Mouse (Mus musculus) bone marrow macrophage, adult 2 months (primary cell): ENCODE data around the gene Rad54l2. TPM values are rescaled to one million over a fixed set of nuclear protein-coding genes. Genes with fewer than 3 reads are reported as not detected.
A peak's percentile ranks its signal among the peaks of the same experiment; 100 is the strongest.

Experiments used
- H3K27ac ChIP-seq: 2 replicates; pipeline ENCODE4 v1.5.1; 2012; ENCODE audit warnings: low read depth, low read length; ENCODE audit not compliant: insufficient read depth
- H3K4me1 ChIP-seq: 2 replicates; pipeline ENCODE4 v1.6.1; 2012; ENCODE audit warnings: low read length; ENCODE audit not compliant: control insufficient read depth, insufficient read depth
- H3K4me3 ChIP-seq: 2 replicates; pipeline ENCODE4 v1.5.1; 2012; ENCODE audit warnings: mild to moderate bottlenecking, low read length, moderate library complexity; ENCODE audit not compliant: insufficient read depth
- CTCF ChIP-seq: IDR thresholded peaks from 2 replicates; pipeline ENCODE4 v1.5.1; 2012; ENCODE audit warnings: low read depth, mild to moderate bottlenecking, low read length, moderate library complexity
- POLR2A ChIP-seq: IDR thresholded peaks from 2 replicates; pipeline ENCODE4 v1.6.1; 2012; ENCODE audit warnings: mild to moderate bottlenecking, low read depth, low read length, borderline replicate concordance
- polyA plus RNA-seq: library from polyadenylated mRNA; stranded (reverse); fragments of >200 nt; gene quantifications from 2 replicates; pipeline ENCODE4 v1.2.4, GENCODE M21; 2012; ENCODE audit not compliant: missing spikeins, insufficient read depth, insufficient read length

Rad54l2 gene
- polyA plus RNA-seq, 1 experiment, result 7.6 TPM

- Histone ChIP-seq H3K4me1 (no peaks in the 10 kb centered on the region), H3K4me3 (no peak overlapping the region), H3K27ac (no peak overlapping the region)
- no peak for TF ChIP-seq CTCF
- no peak for TF ChIP-seq POLR2A
These were observed 131.4 kb downstream of the Rad54l2 start for GRCm38 (mm10) chr9:106657592-106657991.

GRCm38 (mm10) chr9:106656820-106657219 lies 132.2 kb downstream of the Rad54l2 start:
- Histone ChIP-seq H3K27ac (no peak overlapping the region), H3K4me1 (no peaks in the 10 kb centered on the region), H3K4me3 (no peak overlapping the region)
- TF ChIP-seq CTCF (no peak), POLR2A (no peak)

- no peak within 1 kb of the TSS for H3K27ac ChIP-seq
- TF ChIP-seq CTCF (no peak), POLR2A (no peak)
- no peaks in the 10 kb centered on the region for H3K4me1 ChIP-seq
- H3K4me3 ChIP-seq, result no peak within 1 kb of the TSS
These were observed 132.9 kb downstream of the Rad54l2 start, which contains the start of gene Grm2 for GRCm38 (mm10) chr9:106655884-106656720. Gene Grm2 (minus strand): TSS chr9:106656082.

- no peaks in the 10 kb centered on the region for H3K4me1 ChIP-seq
- no peak for TF ChIP-seq CTCF
- no peak for TF ChIP-seq POLR2A
- H3K27ac ChIP-seq, result no peak overlapping the region
- no peak overlapping the region for H3K4me3 ChIP-seq
These were observed 136.3 kb downstream of the Rad54l2 start for GRCm38 (mm10) chr9:106652720-106653119.

- Histone ChIP-seq H3K4me3 (no peak overlapping the region), H3K4me1 (no peaks in the 10 kb centered on the region), H3K27ac (no peak overlapping the region)
- TF ChIP-seq POLR2A (no peak), CTCF (no peak)
These were observed 141.8 kb downstream of the Rad54l2 start for GRCm38 (mm10) chr9:106647226-106647625.

GRCm38 (mm10) chr9:106645684-106646271 lies 143.2 kb downstream of the Rad54l2 start:
- Histone ChIP-seq H3K4me3 (no peak overlapping the region), H3K27ac (no peak overlapping the region), H3K4me1 (no peaks in the 10 kb centered on the region)
- TF ChIP-seq CTCF (no peak), POLR2A (no peak)

- TF ChIP-seq POLR2A (no peak), CTCF (peak; percentile 21; the same call in 1 of the 2 replicates)
- Histone ChIP-seq H3K4me3 (no peak overlapping the region), H3K4me1 (no peaks in the 10 kb centered on the region), H3K27ac (no peak overlapping the region)
These were observed 145.2 kb downstream of the Rad54l2 start for GRCm38 (mm10) chr9:106643787-106644186.

- Histone ChIP-seq H3K4me3 (no peak overlapping the region), H3K27ac (no peak overlapping the region), H3K4me1 (no peaks in the 10 kb centered on the region)
- TF ChIP-seq CTCF (peak; percentile 99), POLR2A (no peak)
These were observed 145.9 kb downstream of the Rad54l2 start for GRCm38 (mm10) chr9:106643128-106643527.

GRCm38 (mm10) chr9:106641346-106641745 lies 147.6 kb downstream of the Rad54l2 start:
- Histone ChIP-seq H3K4me3 (no peak overlapping the region), H3K4me1 (no peaks in the 10 kb centered on the region), H3K27ac (no peak overlapping the region)
- TF ChIP-seq CTCF (no peak), POLR2A (no peak)

GRCm38 (mm10) chr9:106638154-106638553 lies 150.8 kb downstream of the Rad54l2 start:
- no peak for TF ChIP-seq POLR2A
- TF ChIP-seq CTCF, result no peak
- Histone ChIP-seq H3K4me3 (no peak overlapping the region), H3K4me1 (no peaks in the 10 kb centered on the region), H3K27ac (no peak overlapping the region)

Other genes with a start within 250 kb of the Rad54l2 start
- gene Iqcf3, start 227.6 kb downstream of the Rad54l2 start, polyA plus RNA-seq, result 0.64 and 0.71 TPM in 2 replicates
- gene Iqcf4, start 218.2 kb downstream of the Rad54l2 start, polyA plus RNA-seq, result not detected in 2 replicates
- gene Iqcf6, start 162.6 kb downstream of the Rad54l2 start, polyA plus RNA-seq, result not detected in 2 replicates
- gene Grm2, start 133.1 kb downstream of the Rad54l2 start, polyA plus RNA-seq, result not detected in 2 replicates
- 75.3 and 106 TPM in 2 replicates for gene Tex264, start 103.3 kb downstream of the Rad54l2 start, polyA plus RNA-seq
- gene Dcaf1, start 32.7 kb upstream of the Rad54l2 start, polyA plus RNA-seq, result 6.5 and 7.2 TPM in 2 replicates
- 12.6 and 15.3 TPM in 2 replicates for gene Rbm15b, start 98.2 kb upstream of the Rad54l2 start, polyA plus RNA-seq
- gene Manf, start 102.8 kb upstream of the Rad54l2 start, polyA plus RNA-seq, result 92.2 and 103 TPM in 2 replicates